Mouse (Mus musculus) thymus, adult 2 months (tissue): ENCODE data around the gene Osbpl3. TPM values are rescaled to one million over a fixed set of nuclear protein-coding genes. Genes with fewer than 3 reads are reported as not detected.

Experiments used
- DNase-seq: peaks from one replicate; pipeline ENCODE4 v3.0.0; 2021
- H3K27ac ChIP-seq: fragments of 200-500 bp; 2 replicates; pipeline ENCODE4 v1.5.1; 2012; ENCODE audit warnings: low read length, control low read depth; ENCODE audit not compliant: control insufficient read depth, insufficient read depth
- H3K27me3 ChIP-seq: fragments of 200-500 bp; 2 replicates; pipeline ENCODE4 v1.6.1; 2012; ENCODE audit warnings: mild to moderate bottlenecking, low read length, moderate library complexity, mixed read lengths; ENCODE audit not compliant: control insufficient read depth, insufficient read depth
- H3K36me3 ChIP-seq: fragments of 200-500 bp; 2 replicates; pipeline ENCODE4 v1.6.1; 2012; ENCODE audit warnings: mild to moderate bottlenecking, low read length, moderate library complexity; ENCODE audit not compliant: control insufficient read depth, insufficient read depth
- H3K4me1 ChIP-seq: fragments of 200-500 bp; replicated peaks from 2 replicates; pipeline ENCODE4 v1.6.1; 2012; ENCODE audit warnings: low read length; ENCODE audit not compliant: control insufficient read depth, insufficient read depth
- H3K4me3 ChIP-seq: fragments of 200-500 bp; 2 replicates; pipeline ENCODE4 v1.5.1; 2012; ENCODE audit warnings: mild to moderate bottlenecking, low read length, control low read depth, moderate library complexity; ENCODE audit not compliant: control insufficient read depth, insufficient read depth
- CTCF ChIP-seq: fragments of 200-500 bp; IDR thresholded peaks from 2 replicates; pipeline ENCODE4 v1.5.1; 2012; ENCODE audit warnings: mild to moderate bottlenecking, control low read depth, low read length, moderate library complexity, borderline replicate concordance; ENCODE audit not compliant: control insufficient read depth, poor library complexity, insufficient read depth; ENCODE audit errors: extremely low read depth
- POLR2A ChIP-seq: fragments of 200-500 bp; IDR thresholded peaks from 2 replicates; pipeline ENCODE4 v1.6.1; 2012; ENCODE audit warnings: mild to moderate bottlenecking, low read length, control low read depth, moderate library complexity; ENCODE audit not compliant: control insufficient read depth, poor library complexity, insufficient read depth; ENCODE audit errors: extremely low read depth
- WGBS: fragments of 180-500 bp; shearing (Covaris S2); methylation state at CpG from one replicate; pipeline ENCODE4 v1.1.7; 2018; 5-methylcytosine and 5-hydroxymethylcytosine counted together
- polyA plus RNA-seq: library from polyadenylated mRNA; depleted of rRNA; stranded (reverse); fragments of >200 nt; gene quantifications from 2 replicates; pipeline ENCODE4 v1.2.3, GENCODE M21; 2012

The Osbpl3 gene
- polyA plus RNA-seq, 1 experiment, result 6.7 TPM

- H3K36me3 ChIP-seq, result no peaks in the 10 kb centered on the region
- peaks cover 7% of the 10 kb centered on the region; the same call in 1 of the 2 replicates for H3K4me1 ChIP-seq
- TF ChIP-seq CTCF, result no peak
- no peaks in the 10 kb centered on the region for H3K27me3 ChIP-seq
- DNase-seq, result no peak
- no peak overlapping the region for H3K4me3 ChIP-seq
- H3K27ac ChIP-seq, result no peak overlapping the region
- 94% methylated on average over 6 of the region's 6 CpGs for WGBS
Measured at GRCm38 (mm10) chr6:50333346-50333745, 122.7 kb downstream of the Osbpl3 start.

- WGBS, result 30% methylated on average over 2 of the region's 2 CpGs
- TF ChIP-seq POLR2A, result no peak
- TF ChIP-seq CTCF, result no peak
- no peaks in the 10 kb centered on the region for H3K27me3 ChIP-seq
- no peak for DNase-seq
- no peaks in the 10 kb centered on the region for H3K36me3 ChIP-seq
- H3K4me1 ChIP-seq, result peaks cover 11% of the 10 kb centered on the region; the same call in 1 of the 2 replicates
- no peak overlapping the region for H3K4me3 ChIP-seq
- peak overlapping the region; percentile 26; the same call in 1 of the 2 replicates for H3K27ac ChIP-seq
Measured at GRCm38 (mm10) chr6:50331477-50331876, 124.5 kb downstream of the Osbpl3 start.

- Histone ChIP-seq H3K4me3 (no peak overlapping the region), H3K27ac (no peak overlapping the region), H3K27me3 (no peaks in the 10 kb centered on the region), H3K4me1 (peaks cover 14% of the 10 kb centered on the region; the same call in 1 of the 2 replicates), H3K36me3 (no peaks in the 10 kb centered on the region)
- 95% methylated on average over 8 of the region's 8 CpGs for WGBS
- no peak for DNase-seq
- TF ChIP-seq POLR2A, result no peak
- no peak for TF ChIP-seq CTCF
Measured at GRCm38 (mm10) chr6:50329380-50329779, 126.6 kb downstream of the Osbpl3 start.

- WGBS, result 92% methylated on average over 7 of the region's 7 CpGs
- DNase-seq, result no peak
- no peaks in the 10 kb centered on the region for H3K36me3 ChIP-seq
- TF ChIP-seq CTCF (no peak), POLR2A (no peak)
- peaks cover 14% of the 10 kb centered on the region; the same call in 1 of the 2 replicates for H3K4me1 ChIP-seq
- no peak overlapping the region for H3K27ac ChIP-seq
- H3K27me3 ChIP-seq, result no peaks in the 10 kb centered on the region
- H3K4me3 ChIP-seq, result no peak overlapping the region
Measured at GRCm38 (mm10) chr6:50328901-50329300, 127.1 kb downstream of the Osbpl3 start.

- Histone ChIP-seq H3K4me1 (peaks cover 21% of the 10 kb centered on the region), H3K4me3 (no peak overlapping the region), H3K27ac (no peak overlapping the region), H3K36me3 (no peaks in the 10 kb centered on the region), H3K27me3 (no peaks in the 10 kb centered on the region)
- TF ChIP-seq CTCF (no peak), POLR2A (no peak)
- no peak for DNase-seq
- 70% methylated on average over 4 of the region's 4 CpGs for WGBS
Measured at GRCm38 (mm10) chr6:50326192-50326591, 129.8 kb downstream of the Osbpl3 start.

- no peak for DNase-seq
- no peak overlapping the region for H3K4me3 ChIP-seq
- peaks cover 21% of the 10 kb centered on the region for H3K4me1 ChIP-seq
- 79% methylated on average over 9 of the region's 9 CpGs for WGBS
- TF ChIP-seq CTCF (no peak), POLR2A (no peak)
- no peaks in the 10 kb centered on the region for H3K36me3 ChIP-seq
- H3K27ac ChIP-seq, result no peak overlapping the region
- no peaks in the 10 kb centered on the region for H3K27me3 ChIP-seq
Measured at GRCm38 (mm10) chr6:50325485-50325884, 130.5 kb downstream of the Osbpl3 start.

GRCm38 (mm10) chr6:50322631-50323030 lies 133.4 kb downstream of the Osbpl3 start:
- Histone ChIP-seq H3K4me3 (no peak overlapping the region), H3K27me3 (no peaks in the 10 kb centered on the region), H3K27ac (no peak overlapping the region), H3K4me1 (peaks cover 21% of the 10 kb centered on the region), H3K36me3 (no peaks in the 10 kb centered on the region)
- WGBS, result 87% methylated on average over 9 of the region's 9 CpGs
- no peak for DNase-seq
- TF ChIP-seq CTCF (no peak), POLR2A (no peak)
